Mouse (Mus musculus) liver, embryonic 13.5 days (tissue): ENCODE measurements around the gene Sigmar1. TPM values are rescaled to one million over a fixed set of nuclear protein-coding genes. Genes with fewer than 3 reads are reported as not detected.

Experiments
- ATAC-seq: fragments of 200-750 bp; cut with Nextera tagmentation; 2 replicates; pipeline ENCODE4 v1.8.0; 2017; ENCODE audit warnings: low read depth, mild to moderate bottlenecking, moderate number of reproducible peaks, moderate library complexity
- DNase-seq: peaks from one replicate; pipeline ENCODE4 v3.0.0; 2022
- H3K27ac ChIP-seq: fragments of 300-500 bp; sonication (generic); 2 replicates; pipeline ENCODE4 v1.5.1; 2015; ENCODE audit warnings: moderate library complexity, mild to moderate bottlenecking, inconsistent platforms
- H3K27me3 ChIP-seq: fragments of 300-500 bp; sonication (generic); 2 replicates; pipeline ENCODE4 v1.6.1; 2015; ENCODE audit warnings: mild to moderate bottlenecking, inconsistent platforms
- H3K36me3 ChIP-seq: fragments of 300-500 bp; sonication (generic); 2 replicates; pipeline ENCODE4 v1.6.1; 2015; ENCODE audit warnings: mild to moderate bottlenecking, inconsistent platforms
- H3K4me1 ChIP-seq: fragments of 300-500 bp; sonication (generic); replicated peaks from 2 replicates; pipeline ENCODE4 v1.6.1; 2015; ENCODE audit warnings: inconsistent platforms
- H3K4me2 ChIP-seq: fragments of 300-500 bp; sonication (generic); 2 replicates; pipeline ENCODE4 v1.6.1; 2015; ENCODE audit warnings: inconsistent platforms, mild to moderate bottlenecking, moderate library complexity
- H3K4me3 ChIP-seq: fragments of 300-500 bp; sonication (generic); replicated peaks from 2 replicates; pipeline ENCODE4 v1.5.1; 2015; ENCODE audit warnings: mild to moderate bottlenecking, inconsistent platforms
- H3K9ac ChIP-seq: fragments of 300-500 bp; sonication (generic); 2 replicates; pipeline ENCODE4 v1.6.1; 2015; ENCODE audit warnings: mild to moderate bottlenecking, inconsistent platforms
- H3K9me3 ChIP-seq: fragments of 300-500 bp; sonication (generic); replicated peaks from 2 replicates; pipeline ENCODE4 v1.6.1; 2016; ENCODE audit warnings: inconsistent platforms
- WGBS: fragments of 180-500 bp; shearing (Covaris S2); methylation state at CpG from one replicate; pipeline ENCODE4 v1.1.7; 2015; ENCODE audit not compliant: insufficient replicate concordance; 5-methylcytosine and 5-hydroxymethylcytosine counted together
- polyA plus RNA-seq: library from polyadenylated mRNA; unstranded; fragments of >200 nt; fragmentation: Nextera tagmentation; extraction: Ambion mirVana; gene quantifications from 2 replicates; pipeline ENCODE4 v1.2.1, GENCODE M21; 2015

Gene Sigmar1
- polyA plus RNA-seq, 1 experiment from 2014 or later: 45.1 TPM

DNA sequence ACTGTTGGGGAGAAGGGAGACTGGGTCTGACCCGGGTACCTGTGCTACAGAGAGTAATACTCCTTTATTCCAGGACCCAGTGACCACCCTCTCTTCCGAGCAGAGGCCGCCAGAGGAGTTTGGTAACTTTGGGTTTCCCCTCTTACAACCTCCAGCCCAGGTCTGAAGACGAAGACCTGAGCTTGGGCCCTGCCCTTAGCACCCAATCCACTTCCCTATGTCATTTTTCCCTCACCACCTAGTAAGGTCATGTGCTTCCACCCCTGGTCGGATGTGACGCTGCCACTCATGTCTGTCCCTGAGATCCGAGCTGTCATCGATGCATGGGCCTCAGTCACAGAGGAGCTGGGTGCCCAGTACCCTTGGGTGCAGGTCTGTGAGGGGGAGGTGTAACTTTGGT, 483 bp upstream of the Sigmar1 start:
- H3K27ac ChIP-seq: no peak overlapping the region
- no peaks in the 10 kb centered on the region for H3K9me3 ChIP-seq
- WGBS: 69% methylated on average over 8 of the region's 8 CpGs
- H3K9ac ChIP-seq: peak overlapping the region; percentile 83
- H3K4me1 ChIP-seq: peaks cover 42% of the 10 kb centered on the region
- ATAC-seq (no peak), DNase-seq (no peak)
- no peaks in the 10 kb centered on the region for H3K27me3 ChIP-seq
- peak overlapping the region; percentile 92 for H3K4me2 ChIP-seq
- H3K4me3 ChIP-seq: peak overlapping the region; percentile 78
- H3K36me3 ChIP-seq: peaks cover 19% of the 10 kb centered on the region; the same call in 1 of the 2 replicates

DNA sequence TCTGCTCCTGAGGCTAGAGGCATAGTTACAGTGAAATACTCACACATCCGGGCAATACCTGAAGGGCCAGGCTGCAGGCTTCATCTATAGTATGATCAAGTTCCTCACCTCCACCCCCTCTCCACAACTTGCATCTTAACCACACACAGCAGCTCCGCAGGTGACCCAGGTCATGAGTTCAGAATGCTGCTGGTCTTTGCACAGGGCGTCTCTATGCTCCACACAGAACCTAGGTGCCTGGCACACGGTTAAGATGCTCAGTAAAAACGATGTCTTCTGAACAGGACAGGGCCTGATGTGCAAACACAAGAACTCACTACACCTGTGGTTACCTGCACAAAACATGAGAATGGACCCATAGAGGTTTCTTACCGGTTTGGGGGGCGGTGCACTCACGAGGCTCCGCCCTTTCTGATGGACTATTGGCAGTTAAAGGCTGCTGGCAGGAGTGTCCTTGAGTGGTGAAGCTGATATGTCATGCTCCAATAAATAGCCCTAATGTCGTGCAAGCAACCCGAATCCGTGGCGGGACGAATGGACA, 1.1 kb downstream of the Sigmar1 start, which contains the start of gene Galt:
Gene Galt (plus strand): TSS at position 432 of the 541 bp plus-strand sequence.
- H3K4me1 ChIP-seq: peaks cover 26% of the 10 kb centered on the region
- H3K4me3 ChIP-seq: peak within 1 kb of the TSS; percentile 78
- peaks cover 19% of the 10 kb centered on the region; the same call in 1 of the 2 replicates for H3K36me3 ChIP-seq
- ATAC-seq (peak; percentile 71), DNase-seq (no peak)
- H3K9me3 ChIP-seq: no peaks in the 10 kb centered on the region
- peak within 1 kb of the TSS; percentile 92 for H3K4me2 ChIP-seq
- peak within 1 kb of the TSS; percentile 88 for H3K27ac ChIP-seq
- H3K27me3 ChIP-seq: 0 out of 2 replicates have a peak, but pooled peaks cover 3% of the 10 kb centered on the region
- WGBS: 16% methylated on average over 14 of the region's 14 CpGs
- peak within 1 kb of the TSS; percentile 83 for H3K9ac ChIP-seq

DNA sequence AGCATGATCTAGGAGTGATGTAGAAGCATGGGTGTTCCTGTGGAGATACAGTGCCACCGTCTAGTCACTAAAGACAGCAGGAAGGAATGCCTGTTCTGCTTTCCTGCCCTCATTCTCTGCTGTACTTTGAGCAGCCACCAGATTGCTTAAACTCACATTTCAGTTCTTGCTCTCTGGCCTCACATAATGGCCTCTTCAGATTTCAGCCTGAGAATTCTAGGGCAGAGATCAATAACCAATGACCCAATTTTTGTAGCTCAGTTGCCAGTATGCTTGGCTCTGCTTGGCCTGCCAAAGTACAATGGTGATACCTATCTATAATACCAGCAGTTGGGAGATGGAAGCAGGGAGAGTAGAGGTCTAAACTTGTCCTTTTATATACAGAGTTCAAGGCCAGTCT, 10.9 kb downstream of the Sigmar1 start:
- H3K9ac ChIP-seq: no peak overlapping the region
- H3K4me2 ChIP-seq: no peak overlapping the region
- no peaks in the 10 kb centered on the region for H3K27me3 ChIP-seq
- WGBS: 58% methylated on average over 1 of the region's 1 CpGs
- peaks cover 18% of the 10 kb centered on the region for H3K4me1 ChIP-seq
- H3K27ac ChIP-seq: no peak overlapping the region
- peaks cover 6% of the 10 kb centered on the region; the same call in 1 of the 2 replicates for H3K9me3 ChIP-seq
- ATAC-seq: no peak
- no peaks in the 10 kb centered on the region for H3K36me3 ChIP-seq
- DNase-seq: no peak
- H3K4me3 ChIP-seq: no peak overlapping the region

DNA sequence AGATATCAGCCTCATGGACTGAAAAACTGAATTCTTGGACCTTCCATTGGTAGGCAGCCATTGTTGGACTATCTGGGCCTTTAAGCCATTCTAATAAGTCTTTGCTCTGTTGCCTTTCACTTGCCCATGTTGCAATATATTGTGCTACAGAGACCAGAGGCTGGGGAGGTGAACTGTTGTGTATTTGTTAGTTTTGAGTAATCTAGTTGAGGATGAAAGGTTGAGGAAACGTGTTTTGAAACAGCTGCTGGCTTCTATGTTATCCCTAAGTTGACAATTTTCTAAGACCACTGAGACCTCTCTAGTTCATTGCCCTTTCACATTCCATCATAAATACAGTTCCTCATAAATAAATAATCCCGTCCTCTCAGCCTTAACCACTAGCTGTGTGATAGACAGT, 11.8 kb downstream of the Sigmar1 start:
- peaks cover 3% of the 10 kb centered on the region for H3K36me3 ChIP-seq
- H3K27me3 ChIP-seq: no peaks in the 10 kb centered on the region
- H3K27ac ChIP-seq: no peak overlapping the region
- no peak overlapping the region for H3K4me2 ChIP-seq
- H3K4me1 ChIP-seq: peaks cover 25% of the 10 kb centered on the region
- DNase-seq (no peak), ATAC-seq (no peak)
- 48% methylated on average over 2 of the region's 2 CpGs for WGBS
- H3K9ac ChIP-seq: no peak overlapping the region
- no peak overlapping the region for H3K4me3 ChIP-seq
- H3K9me3 ChIP-seq: peaks cover 6% of the 10 kb centered on the region; the same call in 1 of the 2 replicates

DNA sequence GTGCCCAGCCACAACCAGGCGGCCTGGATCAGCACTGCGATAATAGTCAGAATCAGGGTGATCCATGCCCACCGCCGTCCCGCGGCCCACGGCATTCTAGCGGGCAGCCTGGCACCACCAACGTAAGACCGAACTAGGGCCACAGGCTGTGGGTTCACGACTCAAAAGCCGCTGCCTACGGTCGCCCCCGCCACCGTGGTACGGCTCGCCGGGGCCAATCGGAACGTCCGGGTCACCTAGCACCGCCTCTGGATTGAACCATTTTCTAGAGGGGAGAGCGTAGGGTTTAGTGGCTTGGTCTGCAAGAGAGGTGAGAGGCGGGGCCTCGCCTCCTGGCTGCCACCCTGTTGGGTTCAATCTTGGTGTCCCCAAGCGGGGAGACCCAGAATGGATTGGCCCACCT, 14.8 kb downstream of the Sigmar1 start:
- Histone ChIP-seq H3K36me3 (peaks cover 13% of the 10 kb centered on the region), H3K4me3 (peak overlapping the region; percentile 72), H3K9ac (peak overlapping the region; percentile 77), H3K27me3 (no peaks in the 10 kb centered on the region), H3K4me1 (peaks cover 25% of the 10 kb centered on the region), H3K4me2 (peak overlapping the region; percentile 97), H3K9me3 (peaks cover 4% of the 10 kb centered on the region; the same call in 1 of the 2 replicates), H3K27ac (peak overlapping the region; percentile 72)
- peak; percentile 94 for ATAC-seq
- peak; percentile 90 for DNase-seq
- WGBS: under 1% methylated on average over 27 of the region's 27 CpGs

DNA sequence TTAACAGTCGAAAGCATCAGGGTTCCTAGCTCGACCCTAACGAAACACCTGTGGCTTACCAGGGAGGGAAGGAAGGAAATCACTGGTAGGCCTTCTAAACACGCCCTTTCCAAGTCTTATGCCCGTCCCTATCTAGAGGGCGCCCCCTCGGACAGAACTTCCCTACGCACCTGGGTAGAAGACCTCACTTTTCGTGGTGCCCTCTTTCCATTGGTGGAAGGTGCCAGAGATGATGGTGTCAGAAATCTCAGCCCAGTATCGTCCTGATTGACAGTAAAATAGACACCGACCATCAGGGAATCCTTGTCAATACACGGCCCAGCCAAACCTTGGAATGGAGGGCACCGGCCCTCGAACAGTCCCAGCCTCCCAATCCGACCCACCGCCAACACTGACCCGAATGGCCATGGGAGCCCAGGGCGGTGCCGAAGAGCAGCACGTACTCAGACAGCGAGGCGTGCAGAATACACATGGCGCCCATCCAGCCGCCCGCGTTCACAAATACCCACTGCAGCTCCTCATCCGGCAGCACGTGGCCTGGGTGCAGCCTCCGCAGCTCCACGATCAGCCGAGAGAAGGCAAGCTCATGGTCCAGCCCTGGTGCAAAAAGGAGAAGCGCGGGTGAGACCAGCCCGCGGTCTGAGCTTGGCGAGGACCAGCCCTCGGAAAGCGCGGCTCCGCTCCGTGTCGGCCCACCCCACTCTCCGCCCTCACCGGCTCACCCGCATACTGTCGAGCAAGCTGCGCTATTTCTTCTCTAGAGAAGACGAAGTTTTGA, 15.4 kb downstream of the Sigmar1 start:
- under 1% methylated on average over 48 of the region's 48 CpGs for WGBS
- peak overlapping the region; percentile 77 for H3K9ac ChIP-seq
- peak overlapping the region; percentile 72 for H3K27ac ChIP-seq
- peak; percentile 84 for ATAC-seq
- peaks cover 13% of the 10 kb centered on the region for H3K36me3 ChIP-seq
- peak overlapping the region; percentile 72 for H3K4me3 ChIP-seq
- no peak for DNase-seq
- peak overlapping the region; percentile 97 for H3K4me2 ChIP-seq
- H3K4me1 ChIP-seq: peaks cover 25% of the 10 kb centered on the region
- no peaks in the 10 kb centered on the region for H3K27me3 ChIP-seq
- no peaks in the 10 kb centered on the region for H3K9me3 ChIP-seq

DNA sequence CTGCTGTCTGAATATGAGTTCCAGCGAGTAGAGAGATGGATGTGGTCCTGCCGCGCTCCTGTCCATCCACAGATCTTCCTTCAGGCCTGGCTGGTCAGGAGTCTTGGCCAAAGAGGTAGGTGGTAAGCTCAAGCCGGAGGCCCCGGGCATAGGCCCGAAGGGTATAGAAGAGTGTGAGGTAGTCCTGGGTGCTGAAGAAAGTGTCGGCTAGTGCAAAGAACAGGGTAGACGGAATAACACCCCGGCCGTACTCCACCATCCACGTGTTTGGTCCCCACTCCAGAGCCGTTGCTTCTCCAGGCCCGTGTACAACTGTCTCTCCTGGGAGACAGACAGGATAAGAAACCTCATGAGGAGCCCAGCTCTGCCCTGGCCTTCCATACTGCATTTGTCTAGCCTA, 16.7 kb downstream of the Sigmar1 start:
- H3K9me3 ChIP-seq: no peaks in the 10 kb centered on the region
- peak overlapping the region; percentile 97; the same call in 1 of the 2 replicates for H3K4me2 ChIP-seq
- H3K4me3 ChIP-seq: no peak overlapping the region; the same call in 1 of the 2 replicates
- H3K27ac ChIP-seq: no peak overlapping the region
- H3K9ac ChIP-seq: no peak overlapping the region
- 85% methylated on average over 13 of the region's 13 CpGs for WGBS
- ATAC-seq (no peak), DNase-seq (no peak)
- H3K36me3 ChIP-seq: peaks cover 13% of the 10 kb centered on the region
- peaks cover 25% of the 10 kb centered on the region for H3K4me1 ChIP-seq
- peaks cover 3% of the 10 kb centered on the region for H3K27me3 ChIP-seq

DNA sequence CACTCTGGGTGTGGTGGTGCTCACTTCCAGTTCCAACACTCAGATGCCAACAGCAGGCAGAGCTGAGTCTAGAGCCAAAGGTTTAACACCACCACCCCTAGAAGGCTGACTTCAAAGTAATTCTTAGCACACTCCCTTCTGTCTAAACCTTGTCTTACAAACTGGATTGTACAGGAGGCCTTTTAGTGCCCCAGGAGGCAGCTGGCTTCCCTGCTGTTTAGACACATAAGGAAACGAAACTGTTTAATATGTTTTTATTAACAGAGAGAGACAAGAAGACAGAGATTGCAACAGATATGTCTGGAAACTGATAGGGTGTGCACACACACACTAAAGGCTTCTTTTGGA, 17.7 kb downstream of the Sigmar1 start:
- ATAC-seq: no peak
- Histone ChIP-seq H3K4me1 (peaks cover 25% of the 10 kb centered on the region), H3K9ac (no peak overlapping the region), H3K27me3 (peaks cover 12% of the 10 kb centered on the region), H3K4me3 (no peak overlapping the region), H3K36me3 (peaks cover 13% of the 10 kb centered on the region), H3K27ac (no peak overlapping the region), H3K4me2 (no peak overlapping the region), H3K9me3 (no peaks in the 10 kb centered on the region)
- no peak for DNase-seq
- 58% methylated on average over 1 of the region's 1 CpGs for WGBS

DNA sequence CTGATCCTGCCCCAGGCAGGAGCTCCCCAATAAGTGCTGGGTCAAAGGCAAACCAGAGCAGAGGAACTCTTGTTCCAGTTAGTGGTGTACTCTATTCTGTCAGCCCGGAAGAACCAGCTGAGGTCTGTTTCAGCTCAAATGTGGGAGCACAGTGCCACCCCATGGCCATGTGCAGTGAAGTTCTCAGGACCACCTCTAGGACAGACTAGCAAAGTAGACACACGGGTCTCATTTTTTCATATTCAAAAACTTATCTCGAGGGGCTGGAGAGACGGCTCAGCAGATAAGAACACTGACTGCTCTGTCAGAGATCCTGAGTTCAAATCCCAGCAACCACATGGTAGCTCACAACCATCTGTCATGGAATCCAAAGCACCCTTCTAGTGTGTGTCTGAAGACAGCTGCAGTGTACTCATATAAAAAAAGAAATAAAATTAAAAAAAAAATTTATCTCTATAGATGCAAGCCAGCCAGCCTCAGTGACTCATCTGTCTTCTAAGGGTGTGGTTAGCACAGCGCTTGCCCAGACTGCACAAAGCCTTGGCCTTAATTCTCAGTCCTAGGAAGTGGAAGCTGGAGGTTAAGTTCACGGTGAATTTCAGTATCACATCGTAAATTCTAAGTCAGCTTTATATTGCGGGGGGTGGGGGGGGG, 18.2 kb downstream of the Sigmar1 start:
- ATAC-seq: no peak
- whole genome bisulfite sequencing: 33% methylated on average over 8 of the region's 8 CpGs
- Histone ChIP-seq H3K4me1 (peaks cover 25% of the 10 kb centered on the region), H3K36me3 (peaks cover 13% of the 10 kb centered on the region), H3K4me3 (no peak overlapping the region), H3K9ac (no peak overlapping the region), H3K9me3 (no peaks in the 10 kb centered on the region), H3K27me3 (peaks cover 17% of the 10 kb centered on the region), H3K27ac (no peak overlapping the region), H3K4me2 (no peak overlapping the region)
- no peak for DNase-seq

DNA sequence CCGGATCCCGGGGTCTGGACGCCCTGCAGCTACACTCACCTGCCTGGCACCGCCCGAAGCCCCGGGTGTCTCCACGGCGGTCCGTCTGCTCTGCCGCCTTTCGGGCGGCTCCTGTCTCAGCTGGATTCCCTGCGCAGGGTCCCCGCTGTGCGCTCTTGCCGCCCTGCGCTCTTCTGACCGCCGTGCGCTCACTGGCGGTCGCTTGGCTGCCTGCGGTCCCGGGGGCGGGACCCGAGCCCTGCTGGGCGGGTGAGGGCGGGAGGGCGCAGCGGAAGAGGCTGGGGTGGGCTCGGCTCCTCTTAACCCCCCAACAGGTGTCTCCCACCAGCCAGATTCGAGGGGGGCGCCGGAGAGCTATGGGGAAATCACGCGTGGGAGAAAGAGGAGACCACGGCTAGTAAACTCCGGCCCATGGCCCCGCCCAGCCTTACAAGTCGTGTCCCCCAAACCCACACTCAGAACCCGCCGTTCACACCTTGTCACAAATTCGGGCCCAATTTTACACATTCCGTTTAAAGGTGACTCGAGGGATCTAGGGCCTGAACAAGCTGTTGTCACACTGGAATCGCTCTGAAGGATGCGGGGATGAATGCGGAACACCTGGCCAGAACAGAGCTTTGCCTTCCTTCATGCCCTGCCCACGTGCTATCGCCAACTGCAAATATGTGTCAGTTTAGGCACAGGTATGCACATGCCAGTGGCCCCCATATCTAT, 24.7 kb downstream of the Sigmar1 start, which contains the start of gene Arid3c:
Gene Arid3c (minus strand): TSS at position 91 of the 714 bp plus-strand sequence.
- Histone ChIP-seq H3K9me3 (no peaks in the 10 kb centered on the region), H3K27ac (no peak within 1 kb of the TSS), H3K36me3 (no peaks in the 10 kb centered on the region), H3K4me2 (peak within 1 kb of the TSS; percentile 56), H3K27me3 (peaks cover 77% of the 10 kb centered on the region), H3K4me1 (peaks cover 7% of the 10 kb centered on the region; the same call in 1 of the 2 replicates), H3K9ac (no peak within 1 kb of the TSS), H3K4me3 (peak within 1 kb of the TSS; percentile 35)
- DNase-seq (no peak), ATAC-seq (no peak)
- WGBS: 2% methylated on average over 50 of the region's 50 CpGs
